Mouse (Mus musculus) stomach, postnatal 0 days (tissue): ENCODE data around the gene Gm8104.
"Not testable (repeated sequence)": the region's sequence is repeated elsewhere in the genome, so short reads cannot be mapped to it uniquely, and the experiment has no call there.

Experiments used
- CTCF ChIP-seq: IDR thresholded peaks from 2 replicates; pipeline ENCODE4 v1.5.1; 2016; ENCODE audit warnings: antibody characterized with exemption, low read depth, mild to moderate bottlenecking, moderate library complexity
- EP300 ChIP-seq: optimal IDR thresholded peaks from 2 replicates; pipeline ENCODE3; 2016; ENCODE audit warnings: antibody characterized with exemption

DNA sequence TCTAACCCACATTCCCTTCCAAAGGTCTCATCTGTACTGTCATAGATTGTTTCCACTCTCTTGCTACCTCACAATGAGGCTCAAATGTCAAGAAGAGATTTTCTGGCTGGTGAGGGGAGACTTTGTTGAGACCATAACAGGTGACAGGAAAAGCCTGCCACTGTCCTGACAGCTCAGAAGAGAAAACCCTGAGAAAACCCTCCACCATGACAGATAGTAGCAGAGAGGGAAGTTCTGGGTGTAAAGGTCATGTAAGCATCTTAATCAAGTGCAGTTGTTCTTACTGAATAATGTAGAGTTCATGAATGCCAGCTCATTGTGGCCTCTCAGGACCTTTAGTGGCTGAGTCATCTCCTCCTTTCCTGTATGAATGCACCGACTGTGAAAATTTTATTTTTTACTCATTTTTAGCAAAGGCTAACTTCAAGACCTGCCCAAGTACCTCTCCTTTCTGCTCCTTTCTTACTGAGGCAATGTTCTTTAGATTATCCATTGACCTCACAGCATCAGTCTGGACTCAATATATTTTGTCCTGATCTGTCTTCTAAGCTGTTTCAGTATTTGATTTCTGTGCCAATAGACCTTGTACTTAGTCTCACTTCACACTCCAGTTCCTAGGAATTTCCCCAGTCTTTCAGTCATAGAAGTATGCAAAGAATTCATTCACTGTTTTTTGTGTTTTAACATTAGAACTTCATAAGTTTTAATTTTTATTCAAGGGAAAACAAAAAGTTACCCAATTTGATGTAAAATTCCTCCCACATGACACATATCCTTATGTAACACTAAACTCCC lies 15.3 kb upstream of the Gm8104 start:
- not testable (repeated sequence) for TF ChIP-seq CTCF, EP300
